Mouse (Mus musculus) G1E (cell line): ENCODE measurements at regions not wholly inside any gene's neighbourhood (a gene's known extent, or its start where the extent isn't known, plus 50 kb on each side); places are given as distances from the start of the nearest gene placed in this dataset.

Experiments
- CTCF ChIP-seq: IDR thresholded peaks from 2 replicates; pipeline ENCODE4 v1.5.1; 2012; ENCODE audit warnings: low read depth, low read length, inconsistent platforms, mixed read lengths
- POLR2AphosphoS5 ChIP-seq: IDR thresholded peaks from 2 replicates; pipeline ENCODE4 v1.6.1; 2012; ENCODE audit warnings: low read depth, low read length, inconsistent platforms; ENCODE audit not compliant: insufficient replicate concordance

GRCm38 (mm10) chr5:44917816-44918213, 118.3 kb upstream of the Ldb2 start:
- TF ChIP-seq CTCF = no peak
- TF ChIP-seq POLR2AphosphoS5 = no peak
